Comparison of ENCODE assay signal across 8 mouse cellular contexts in genomic region chr5:74064844-74065243, GRCm38 (mm10). TPM values are rescaled to one million over a fixed set of nuclear protein-coding genes. Genes with fewer than 3 reads are reported as not detected.
DNase-seq lines count a peak whose midpoint lies in the region; ATAC-seq and TF ChIP-seq lines count a peak whose summit lies in the region.

No protein-coding gene starts in this region.

- TF ChIP-seq CTCF in lung, embryonic 14.5 days (IDR thresholded peaks at IDR 0.05; ENCODE audit: low read depth): no peak
- no peak for TF ChIP-seq CTCF in spleen, adult 2 months (IDR thresholded peaks at IDR 0.05; ENCODE audit: extremely low read depth, insufficient read depth, insufficient read length, insufficient replicate concordance)

- H3K9me3 ChIP-seq in lung, embryonic 14.5 days (ENCODE audit: low read depth, low read length): no peaks in the 10 kb centered on the region
- no peaks in the 10 kb centered on the region for H3K9me3 ChIP-seq in hindbrain, embryonic 15.5 days
- H3K9me3 ChIP-seq in forebrain, embryonic 16.5 days (ENCODE audit: control insufficient read depth, low read length): no peaks in the 10 kb centered on the region

- peaks cover 28% of the 10 kb centered on the region for H3K4me1 ChIP-seq in lung, embryonic 14.5 days (ENCODE audit: insufficient read depth)
- H3K4me1 ChIP-seq in hindbrain, embryonic 15.5 days (replicated peaks): peaks cover 55% of the 10 kb centered on the region
- H3K4me1 ChIP-seq in spleen, adult 2 months (ENCODE audit: control insufficient read depth, insufficient read depth, insufficient read length): no peaks in the 10 kb centered on the region
- H3K4me1 ChIP-seq in forebrain, embryonic 16.5 days (replicated peaks; ENCODE audit: control insufficient read depth, insufficient read depth, low read length): peaks cover 43% of the 10 kb centered on the region

- H3K27ac ChIP-seq in lung, embryonic 14.5 days (ENCODE audit: low read depth): peak overlapping the region; percentile 97
- no peak overlapping the region for H3K27ac ChIP-seq in hindbrain, embryonic 15.5 days (replicated peaks)
- H3K27ac ChIP-seq in spleen, adult 2 months (ENCODE audit: insufficient read depth, low read length): 0 out of 2 replicates have a peak overlapping the region, but pooled peaks have one; percentile 5
- H3K27ac ChIP-seq in forebrain, embryonic 16.5 days (ENCODE audit: low read length): no peak overlapping the region

- peak overlapping the region; percentile 87 for H3K4me2 ChIP-seq in lung, embryonic 14.5 days
- H3K4me2 ChIP-seq in hindbrain, embryonic 15.5 days: peak overlapping the region; percentile 89
- H3K4me2 ChIP-seq in forebrain, embryonic 16.5 days (ENCODE audit: low read length): no peak overlapping the region

- no peak for TF ChIP-seq POLR2A in spleen, adult 2 months (IDR thresholded peaks at IDR 0.05; ENCODE audit: low read depth, low read length)

- peak overlapping the region; percentile 45 for H3K9ac ChIP-seq in lung, embryonic 14.5 days
- no peak overlapping the region for H3K9ac ChIP-seq in hindbrain, embryonic 15.5 days
- no peak overlapping the region for H3K9ac ChIP-seq in forebrain, embryonic 16.5 days (replicated peaks; ENCODE audit: low read depth, low read length)

- WGBS in lung, embryonic 14.5 days: 69% methylated on average over 7 of the region's 7 CpGs
- 87% methylated on average over 7 of the region's 7 CpGs for WGBS in hindbrain, embryonic 15.5 days
- 74% methylated on average over 7 of the region's 7 CpGs for WGBS in spleen, adult 2 months
- 89% methylated on average over 7 of the region's 7 CpGs for WGBS in forebrain, embryonic 16.5 days

- peak overlapping the region; percentile 88 for H3K4me3 ChIP-seq in lung, embryonic 14.5 days (ENCODE audit: low read depth, low read length)
- no peak overlapping the region for H3K4me3 ChIP-seq in hindbrain, embryonic 15.5 days
- peak overlapping the region; percentile 19; the same call in 1 of the 2 replicates for H3K4me3 ChIP-seq in spleen, adult 2 months (ENCODE audit: extremely low read depth, insufficient read depth, insufficient read length)
- H3K4me3 ChIP-seq in forebrain, embryonic 16.5 days (replicated peaks; ENCODE audit: low read length): no peak overlapping the region

- no peak for DNase-seq in lung, embryonic 14.5 days
- DNase-seq in lung, postnatal 4 days: no peak
- DNase-seq in c-Kit-positive CD71-positive TER-119-positive erythroid progenitor cells, embryonic 14.5 days (ENCODE audit: low spot score): peak; percentile 71
- DNase-seq in spleen, adult 2 months (ENCODE audit: low read depth in 1 of 2, low spot score in 2 of 2): no peak
- DNase-seq in thymus, postnatal 4 days: no peak
- DNase-seq in frontal cortex, postnatal 14 days (ENCODE audit: low spot score in 2 of 2): no peak

- no peaks in the 10 kb centered on the region for H3K27me3 ChIP-seq in lung, embryonic 14.5 days (ENCODE audit: insufficient read depth, low read length)
- H3K27me3 ChIP-seq in hindbrain, embryonic 15.5 days: no peaks in the 10 kb centered on the region
- no peaks in the 10 kb centered on the region for H3K27me3 ChIP-seq in spleen, adult 2 months (ENCODE audit: control insufficient read depth, insufficient read depth, low read length)
- H3K27me3 ChIP-seq in forebrain, embryonic 16.5 days (replicated peaks; ENCODE audit: control insufficient read depth, insufficient read depth, low read length): no peaks in the 10 kb centered on the region

- no peak for ATAC-seq in lung, embryonic 14.5 days (ENCODE audit: insufficient read depth)
- no peak for ATAC-seq in hindbrain, embryonic 15.5 days (ENCODE audit: low FRiP score, low read depth)
- no peak for ATAC-seq in forebrain, embryonic 16.5 days

- H3K36me3 ChIP-seq in lung, embryonic 14.5 days (ENCODE audit: insufficient read depth): no peaks in the 10 kb centered on the region
- no peaks in the 10 kb centered on the region for H3K36me3 ChIP-seq in hindbrain, embryonic 15.5 days
- no peaks in the 10 kb centered on the region for H3K36me3 ChIP-seq in spleen, adult 2 months (ENCODE audit: control insufficient read depth, insufficient read depth, low read length)
- H3K36me3 ChIP-seq in forebrain, embryonic 16.5 days (ENCODE audit: control insufficient read depth, insufficient read depth): no peaks in the 10 kb centered on the region

RNA-seq across cellular contexts. Expression of gene Usp46, which starts 3.4 kb away (rescaled TPM):
- 46.8 and 48.6 TPM in 2 replicates for polyA plus RNA-seq in lung, embryonic 14.5 days (2014; fragmentation: Nextera tagmentation; extraction: Ambion mirVana)
- polyA plus RNA-seq in hindbrain, embryonic 15.5 days (2015; fragmentation: Nextera tagmentation; extraction: Ambion mirVana): 32.1 and 38.5 TPM in 2 replicates
- polyA plus RNA-seq in spleen, adult 2 months (2012; rRNA removed): 1.8 and 2.7 TPM in 2 replicates
- polyA plus RNA-seq in forebrain, embryonic 16.5 days (2015; fragmentation: Nextera tagmentation; extraction: Ambion mirVana): 32.5 and 35.1 TPM in 2 replicates

Comparison
In these comparisons a context has a peak if more than half of its experiments do, and no peak if none do; other contexts are left out.
1. H3K27ac ChIP-seq: peak in lung, embryonic 14.5 days (single experiment) and spleen, adult 2 months (single experiment); none in hindbrain, embryonic 15.5 days (single experiment) and forebrain, embryonic 16.5 days (single experiment).
2. H3K4me3 ChIP-seq: peak in lung, embryonic 14.5 days (single experiment) and spleen, adult 2 months (single experiment); none in hindbrain, embryonic 15.5 days (single experiment) and forebrain, embryonic 16.5 days (single experiment).